Mouse (Mus musculus) liver, embryonic 14.5 days (tissue): ENCODE data around the gene Calm3.

Source experiments
- CTCF ChIP-seq: IDR thresholded peaks from 2 replicates; pipeline ENCODE4 v1.5.1; 2016; ENCODE audit warnings: antibody characterized with exemption, low read depth, control low read depth
- EP300 ChIP-seq: IDR thresholded peaks from 2 replicates; pipeline ENCODE4 v1.6.1; 2016; ENCODE audit warnings: antibody characterized with exemption, low read depth

GRCm38 (mm10) chr7:16944808-16945315, 20.9 kb upstream of the Calm3 start:
- TF ChIP-seq CTCF (no peak), EP300 (no peak)
